ENCODE assay signal across 34 mouse cellular contexts in genomic region chr7:133607331-133607730, GRCm38 (mm10). TPM values are rescaled to one million over a fixed set of nuclear protein-coding genes. Genes with fewer than 3 reads are reported as not detected.
DNase-seq lines count a peak whose midpoint lies in the region; ATAC-seq and TF ChIP-seq lines count a peak whose summit lies in the region.
"Had no signal": no experiment of that assay in that cellular context is flagged by ENCODE, and none has a peak within 500 bp of the region (broad histone marks: within the 10 kb centered on the region; RNA-seq: fewer than 3 reads in every experiment).

No protein-coding gene starts in this region.

- intact Hi-C loops in left cerebral cortex, postnatal 14 days (cut with DNase I), result loop anchor here (10.0 kb wide), 1 partner anchor 123 kb away; no protein-coding TSS in a partner anchor

- H3K36me3 ChIP-seq in hindbrain, embryonic 13.5 days, result no peaks in the 10 kb centered on the region
- H3K36me3 ChIP-seq in hindbrain, embryonic 16.5 days (ENCODE audit: control insufficient read depth, insufficient read depth, low read length), result no peaks in the 10 kb centered on the region
- no peaks in the 10 kb centered on the region for H3K36me3 ChIP-seq in neural tube, embryonic 14.5 days (ENCODE audit: control insufficient read depth, insufficient read depth, low read length)
- H3K36me3 ChIP-seq: embryonic facial prominence, embryonic 12.5 days; limb, embryonic 12.5 days; liver, embryonic 15.5 days had no signal

- H3K4me3 ChIP-seq in hindbrain, embryonic 13.5 days, result no peak overlapping the region
- no peak overlapping the region for H3K4me3 ChIP-seq in hindbrain, embryonic 16.5 days (ENCODE audit: low read length)
- H3K4me3 ChIP-seq in neural tube, embryonic 14.5 days (ENCODE audit: low read depth, low read length), result no peak overlapping the region
- H3K4me3 ChIP-seq: embryonic facial prominence, embryonic 12.5 days; limb, embryonic 12.5 days; liver, embryonic 15.5 days had no signal

- CTCF ChIA-PET in Patski (lab: Charles Lee), result interaction anchor here (1.2 to 2.2 kb wide), 3 partner anchors 11 to 31 kb away, joined by 3 to 8 read pairs (median 4); partner anchors contain the start of gene Edrf1

- POLR2A ChIA-PET in Patski (lab: Charles Lee), result interaction anchor here (0.7 to 2.0 kb wide), 2 partner anchors 487 to 536 kb away, joined by 4 to 7 read pairs; no protein-coding TSS in a partner anchor

- in situ Hi-C loops in Patski (cut with MboI; ENCODE audit: low pct_unique_long_range_greater_than_20kb), result no loop called here

- peaks cover 34% of the 10 kb centered on the region for H3K4me1 ChIP-seq in hindbrain, embryonic 13.5 days (replicated peaks)
- H3K4me1 ChIP-seq in hindbrain, embryonic 16.5 days (ENCODE audit: control insufficient read depth, insufficient read depth, low read depth, low read length), result peaks cover 15% of the 10 kb centered on the region
- H3K4me1 ChIP-seq in neural tube, embryonic 14.5 days (ENCODE audit: control insufficient read depth, insufficient read depth, low read length), result peaks cover 11% of the 10 kb centered on the region
- H3K4me1 ChIP-seq: liver, embryonic 15.5 days had no signal

- H3K9ac ChIP-seq in hindbrain, embryonic 13.5 days, result no peak overlapping the region
- H3K9ac ChIP-seq in hindbrain, embryonic 16.5 days (ENCODE audit: low read depth, low read length), result no peak overlapping the region
- no peak overlapping the region for H3K9ac ChIP-seq in neural tube, embryonic 14.5 days (replicated peaks; ENCODE audit: low read depth, low read length)
- H3K9ac ChIP-seq: embryonic facial prominence, embryonic 12.5 days; limb, embryonic 12.5 days; liver, embryonic 15.5 days; lung, embryonic 14.5 days had no signal

- no peak for TF ChIP-seq CTCF in Patski (IDR thresholded peaks at IDR 0.05)

- no peaks in the 10 kb centered on the region for H3K27me3 ChIP-seq in hindbrain, embryonic 13.5 days
- H3K27me3 ChIP-seq in hindbrain, embryonic 16.5 days (replicated peaks; ENCODE audit: control insufficient read depth, insufficient read depth, low read length), result no peaks in the 10 kb centered on the region
- no peaks in the 10 kb centered on the region for H3K27me3 ChIP-seq in Patski
- no peaks in the 10 kb centered on the region for H3K27me3 ChIP-seq in neural tube, embryonic 14.5 days (ENCODE audit: control insufficient read depth, insufficient read depth, low read length)
- H3K27me3 ChIP-seq: embryonic facial prominence, embryonic 12.5 days; liver, embryonic 15.5 days had no signal

- no peak for ATAC-seq in hindbrain, embryonic 13.5 days (ENCODE audit: low FRiP score)
- ATAC-seq in hindbrain, embryonic 16.5 days, result no peak
- peak; percentile 55 for ATAC-seq in Patski
- ATAC-seq in neural tube, embryonic 14.5 days (ENCODE audit: low read depth), result no peak
- ATAC-seq: intestine, embryonic 16.5 days had no signal

- peak overlapping the region; percentile 77; the same call in 1 of the 2 replicates for H3K27ac ChIP-seq in hindbrain, embryonic 13.5 days
- no peak overlapping the region for H3K27ac ChIP-seq in hindbrain, embryonic 16.5 days (ENCODE audit: low read depth, low read length)
- 0 out of 2 replicates have a peak overlapping the region, but pooled peaks have one; percentile 48 for H3K27ac ChIP-seq in neural tube, embryonic 14.5 days (ENCODE audit: low read depth, low read length)
- H3K27ac ChIP-seq: embryonic facial prominence, embryonic 12.5 days; limb, embryonic 12.5 days; liver, embryonic 15.5 days had no signal

- peak; percentile 23 for DNase-seq in kidney, postnatal 10 days
- DNase-seq in kidney, postnatal 14 days, result no peak
- peak; percentile 90 for DNase-seq in Patski (ENCODE audit: low read depth, low spot score)
- no peak for DNase-seq in left cerebral cortex, postnatal 14 days (ENCODE audit: low spot score in 2 of 2)
- DNase-seq: adrenal gland, adult 8-10 months; B cell, adult 2 months; cerebellum, adult 9-10 months; embryo, embryonic 11 days; gastrocnemius, postnatal 25 days; heart, adult 18-20 months; heart, postnatal 36 days; kidney, adult 8-10 months; layer of hippocampus, postnatal 36 days; lung, embryonic 14.5 days; lung, postnatal 14 days; thymus, adult 2 months; thymus, postnatal 4 days had no signal

- no peak overlapping the region for H3K4me2 ChIP-seq in hindbrain, embryonic 13.5 days
- H3K4me2 ChIP-seq in hindbrain, embryonic 16.5 days (ENCODE audit: low read length), result no peak overlapping the region
- H3K4me2 ChIP-seq in neural tube, embryonic 14.5 days (ENCODE audit: low read depth, low read length), result no peak overlapping the region
- H3K4me2 ChIP-seq: embryonic facial prominence, embryonic 12.5 days; heart, embryonic 11.5 days; limb, embryonic 12.5 days; liver, embryonic 15.5 days; lung, embryonic 14.5 days; midbrain, embryonic 11.5 days had no signal

- WGBS in hindbrain, embryonic 13.5 days, result 77% methylated on average over 5 of the region's 5 CpGs
- WGBS in hindbrain, embryonic 16.5 days, result 49% methylated on average over 5 of the region's 5 CpGs
- WGBS in neural tube, embryonic 14.5 days, result 62% methylated on average over 5 of the region's 5 CpGs

- no peaks in the 10 kb centered on the region for H3K9me3 ChIP-seq in hindbrain, embryonic 13.5 days
- H3K9me3 ChIP-seq in hindbrain, embryonic 16.5 days (ENCODE audit: control insufficient read depth, low read length), result no peaks in the 10 kb centered on the region
- no peaks in the 10 kb centered on the region for H3K9me3 ChIP-seq in neural tube, embryonic 14.5 days (ENCODE audit: control insufficient read depth, low read length)
- H3K9me3 ChIP-seq: embryonic facial prominence, embryonic 12.5 days; limb, embryonic 12.5 days; liver, embryonic 15.5 days had no signal

RNA-seq across cellular contexts. Expression of gene Tex36, which starts 5.4 kb away (rescaled TPM):
- 0.23 TPM in 1 of 2 replicates, not detected in the other for polyA plus RNA-seq in hindbrain, embryonic 13.5 days (2015; fragmentation: Nextera tagmentation; extraction: Ambion mirVana)
- polyA plus RNA-seq in hindbrain, embryonic 16.5 days (2015; fragmentation: Nextera tagmentation; extraction: Ambion mirVana), result not detected in 2 replicates
- not detected for polyA plus RNA-seq in Patski (2021)
- polyA plus RNA-seq in neural tube, embryonic 14.5 days (2014; fragmentation: Nextera tagmentation; extraction: Ambion mirVana), result not detected in 2 replicates
- not detected for total RNA-seq in left cerebral cortex, postnatal 14 days (2021)
- total RNA-seq: adrenal gland, adult 8-10 months; adrenal gland, postnatal 4 days; gastrocnemius, adult 18-20 months; gastrocnemius, postnatal 25 days; heart, adult 18-20 months; heart, postnatal 36 days; layer of hippocampus, postnatal 36 days; liver, adult 2 months; megakaryocyte progenitor cell, adult 5-6 weeks; monocyte, adult 5-6 weeks had no signal
- polyA plus RNA-seq: embryonic facial prominence, embryonic 12.5 days; frontal cortex, adult 2 months; heart, embryonic 11.5 days; heart, embryonic 16.5 days; large intestine, adult 2 months; limb, embryonic 12.5 days; liver, adult 2 months; liver, embryonic 15.5 days; midbrain, embryonic 11.5 days; thymus, adult 2 months had no signal

RNA-seq across cellular contexts. Expression of gene Edrf1, which starts 30.0 kb away (rescaled TPM):
- 21.6 and 23.8 TPM in 2 replicates for polyA plus RNA-seq in hindbrain, embryonic 13.5 days (2015; fragmentation: Nextera tagmentation; extraction: Ambion mirVana)
- 14.9 and 21.5 TPM in 2 replicates for polyA plus RNA-seq in hindbrain, embryonic 16.5 days (2015; fragmentation: Nextera tagmentation; extraction: Ambion mirVana)
- 24.1 TPM for polyA plus RNA-seq in Patski (2021)
- 22.6 and 24.5 TPM in 2 replicates for polyA plus RNA-seq in neural tube, embryonic 14.5 days (2014; fragmentation: Nextera tagmentation; extraction: Ambion mirVana)
- total RNA-seq in left cerebral cortex, postnatal 14 days (2021), result 10 to 100 TPM; 21.7 to 26.5 TPM

Comparison
In these comparisons a context has a peak if more than half of its experiments do, and no peak if none do; other contexts are left out.
1. DNase-seq: peak in kidney, postnatal 10 days (single experiment) and Patski (single experiment); none in kidney, postnatal 14 days (single experiment) and left cerebral cortex, postnatal 14 days (0 of 2).